Mouse (Mus musculus) liver, embryonic 14.5 days (tissue): ENCODE data around the gene Per1.
A peak's percentile ranks its signal among the peaks of the same experiment; 100 is the strongest.

Source experiments
- CTCF ChIP-seq: IDR thresholded peaks from 2 replicates; pipeline ENCODE4 v1.5.1; 2016; ENCODE audit warnings: antibody characterized with exemption, low read depth, control low read depth
- EP300 ChIP-seq: IDR thresholded peaks from 2 replicates; pipeline ENCODE4 v1.6.1; 2016; ENCODE audit warnings: antibody characterized with exemption, low read depth

- TF ChIP-seq CTCF = no peak
- TF ChIP-seq EP300 = 0 out of 2 replicates have a peak, but pooled peaks have one; percentile 15
These were observed 15.5 kb downstream of the Per1 start for GRCm38 (mm10) chr11:69110319-69111046.
